Mouse (Mus musculus): ENCODE data around the gene Naaladl1. TPM values are rescaled to one million over a fixed set of nuclear protein-coding genes. Genes with fewer than 3 reads are reported as not detected.
"Not testable (repeated sequence)": the region's sequence is repeated elsewhere in the genome, so short reads cannot be mapped to it uniquely, and the experiment has no call there.

Naaladl1 gene
- total RNA-seq, 2 experiments from 2014 or later: not detected

DNA sequence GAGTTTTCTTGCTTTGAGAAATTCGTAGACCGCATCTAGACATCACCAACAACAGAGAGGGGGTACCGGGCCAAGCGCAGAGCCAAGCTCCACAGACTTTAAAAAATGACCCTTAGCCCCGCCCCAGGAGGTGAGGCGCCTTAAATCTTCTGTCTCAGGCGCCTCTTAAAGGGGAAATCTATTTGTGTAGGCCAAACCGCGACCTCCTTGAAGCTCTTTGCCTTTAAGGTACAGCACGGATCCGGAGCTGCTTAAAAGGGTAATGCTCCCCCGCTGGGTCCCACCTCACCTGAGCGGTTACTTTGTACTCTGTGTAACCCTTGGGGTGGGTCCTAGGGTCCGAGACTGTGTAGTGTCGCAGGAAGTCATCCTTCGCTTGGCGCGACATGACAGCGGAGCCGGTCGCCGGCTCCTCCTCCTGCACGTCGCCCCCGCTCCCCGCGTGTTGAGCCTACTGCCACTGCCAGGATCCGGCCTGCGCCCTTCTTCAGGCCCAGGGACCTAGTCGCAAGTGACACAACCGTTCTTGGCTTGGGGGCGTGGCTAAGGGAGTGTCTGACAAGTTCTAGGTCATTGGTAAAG is 22.3 kb downstream of the Naaladl1 start, which contains the start of gene Snx15:
Snx15 (minus strand) TSS at position 545 of the 582 bp plus-strand sequence.
- peak; percentile 95 for DNase-seq (ENCODE audit: low spot score)

GRCm38 (mm10) chr19:6130414-6131128 is 25.0 kb downstream of the Naaladl1 start:
- DNase-seq (ENCODE audit: low spot score): not testable (repeated sequence)

DNA sequence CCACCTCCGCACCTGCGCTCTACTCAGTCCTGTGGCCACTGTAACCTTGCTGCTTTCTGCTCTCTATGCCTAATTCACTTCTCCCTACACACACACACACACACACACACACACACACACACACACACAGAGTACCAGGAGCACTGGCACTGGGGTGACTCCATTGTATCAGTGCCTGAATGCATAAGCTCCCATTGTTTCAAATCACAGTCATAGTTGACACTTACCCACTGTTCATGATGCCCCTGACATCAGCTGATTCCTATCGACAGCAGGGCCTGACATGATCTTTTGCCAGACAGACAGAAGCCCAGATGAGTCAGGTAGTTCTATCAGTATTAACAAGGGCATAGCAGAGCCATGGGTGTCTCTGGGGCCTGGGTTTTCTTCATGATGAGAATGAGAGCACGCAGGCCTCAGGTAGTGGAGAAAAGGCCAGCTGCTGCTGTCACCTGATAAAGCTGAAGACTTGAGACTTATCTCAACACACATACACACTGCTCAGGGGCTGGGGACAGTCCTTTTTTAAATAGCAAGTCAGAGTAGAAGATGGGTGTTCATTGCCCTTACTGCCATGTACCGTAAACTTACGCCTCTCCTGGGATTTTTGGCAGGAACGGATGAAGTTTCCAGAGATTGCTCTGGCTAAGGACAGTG is 26.7 kb downstream of the Naaladl1 start:
- no peak for DNase-seq (ENCODE audit: low spot score)

DNA sequence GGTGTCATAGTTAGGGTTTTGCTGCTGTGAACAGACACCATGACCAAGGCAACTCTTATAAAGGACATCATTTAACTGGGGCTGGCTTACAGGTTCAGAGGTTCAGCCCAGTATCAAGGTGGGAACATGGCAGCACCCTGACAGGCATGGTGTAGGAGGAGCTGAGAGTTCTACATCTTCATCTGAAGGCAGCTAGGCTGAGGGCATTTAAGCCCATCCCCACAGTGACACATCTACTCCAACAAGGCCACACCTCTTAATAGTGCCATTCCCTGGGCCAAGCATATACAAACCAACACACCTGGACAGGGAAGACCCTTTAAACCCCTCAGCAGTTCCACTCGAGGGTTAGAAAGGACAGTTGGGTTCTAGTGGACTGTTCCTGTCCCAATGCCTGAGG is 27.6 kb downstream of the Naaladl1 start:
- DNase-seq (ENCODE audit: low spot score): not testable (repeated sequence)

DNA sequence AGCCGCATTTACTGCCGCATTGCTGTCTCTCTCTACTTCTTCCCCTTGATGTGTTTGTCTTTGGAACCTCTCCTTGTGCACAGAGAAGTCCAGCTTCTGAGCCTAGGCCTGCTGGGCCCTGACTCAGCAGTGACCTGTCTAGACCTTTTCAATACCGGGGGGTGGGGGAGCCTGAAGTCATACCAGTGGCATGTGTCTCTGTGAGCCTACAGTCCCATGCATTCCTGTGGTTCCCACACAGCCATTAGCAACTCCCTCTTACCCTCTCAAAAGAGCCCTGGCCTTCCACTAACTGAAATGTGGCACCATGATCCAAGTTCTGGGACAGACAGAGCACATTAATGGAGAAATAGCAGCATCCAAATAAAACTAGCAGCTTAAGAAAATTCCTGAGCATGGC is 30.8 kb downstream of the Naaladl1 start:
- no peak for DNase-seq (ENCODE audit: low spot score)

GRCm38 (mm10) chr19:6139701-6140100 is 34.1 kb downstream of the Naaladl1 start:
- DNase-seq (ENCODE audit: low spot score): no peak

DNA sequence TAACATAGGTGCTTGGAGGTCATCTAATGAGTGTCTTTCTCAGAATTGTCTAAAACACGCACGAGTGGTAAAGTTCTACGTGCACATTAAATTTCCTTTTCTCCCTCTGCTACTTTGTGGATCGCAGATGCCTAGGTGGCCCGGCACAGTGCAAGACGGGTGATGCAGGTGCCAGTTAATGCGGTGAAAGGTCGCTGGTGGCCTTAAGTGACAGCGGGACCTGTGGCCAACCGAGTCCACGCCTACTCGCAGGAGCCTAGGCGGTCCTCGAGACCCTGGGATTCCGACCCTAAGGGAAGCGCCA is 34.7 kb downstream of the Naaladl1 start:
- DNase-seq (ENCODE audit: low spot score): no peak

- peak; percentile 91 for DNase-seq (ENCODE audit: low spot score)
Measured at GRCm38 (mm10) chr19:6140678-6141393, 35.3 kb downstream of the Naaladl1 start, which contains the start of gene Batf2. TSS of gene Batf2 (plus strand) at chr19:6140983.

GRCm38 (mm10) chr19:6141394-6141749 is 35.8 kb downstream of the Naaladl1 start, which contains the start of gene Arl2:
TSS of gene Arl2 (minus strand) at chr19:6141548.
- DNase-seq (ENCODE audit: low spot score): peak; percentile 82

DNA sequence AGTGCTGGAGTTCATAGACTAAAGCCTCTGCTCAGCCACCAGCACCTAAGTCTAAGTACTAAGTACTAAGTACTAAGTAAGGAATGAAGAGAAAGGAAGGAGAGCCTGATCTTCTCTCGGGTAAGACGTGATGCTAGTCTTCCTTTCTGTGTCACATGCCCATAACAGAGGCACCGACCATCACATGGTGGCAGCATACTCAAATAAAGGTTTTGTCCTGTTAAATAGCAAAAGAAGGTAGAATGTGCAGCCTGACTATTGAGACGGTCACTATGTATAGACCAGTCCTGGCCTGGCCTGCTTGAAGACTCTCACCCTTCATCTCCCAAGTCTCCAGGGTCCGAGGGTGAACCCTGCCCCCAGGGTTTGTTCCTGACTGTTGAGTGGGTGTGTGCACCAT is 39.3 kb downstream of the Naaladl1 start:
- no peak for DNase-seq (ENCODE audit: low spot score)

DNA sequence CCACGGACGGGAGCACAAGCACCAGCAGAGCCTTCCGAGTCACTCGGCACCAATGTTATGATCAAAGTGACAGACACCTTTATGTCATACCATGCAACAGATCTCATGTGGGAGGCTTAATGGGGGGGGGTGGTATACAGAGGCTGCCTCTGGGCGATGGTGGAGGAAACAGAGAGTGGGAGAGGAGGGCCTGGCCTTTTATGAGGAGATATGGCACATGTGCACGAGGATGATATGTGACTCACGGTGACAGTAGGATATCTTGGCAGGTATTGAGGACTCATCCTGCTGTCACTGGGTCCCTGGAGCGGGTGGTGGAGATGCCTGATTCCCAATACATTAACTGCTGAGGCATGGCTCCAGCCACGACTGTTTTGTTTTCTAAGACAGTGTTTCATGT is 49.6 kb downstream of the Naaladl1 start:
- DNase-seq (ENCODE audit: low spot score): no peak

DNA sequence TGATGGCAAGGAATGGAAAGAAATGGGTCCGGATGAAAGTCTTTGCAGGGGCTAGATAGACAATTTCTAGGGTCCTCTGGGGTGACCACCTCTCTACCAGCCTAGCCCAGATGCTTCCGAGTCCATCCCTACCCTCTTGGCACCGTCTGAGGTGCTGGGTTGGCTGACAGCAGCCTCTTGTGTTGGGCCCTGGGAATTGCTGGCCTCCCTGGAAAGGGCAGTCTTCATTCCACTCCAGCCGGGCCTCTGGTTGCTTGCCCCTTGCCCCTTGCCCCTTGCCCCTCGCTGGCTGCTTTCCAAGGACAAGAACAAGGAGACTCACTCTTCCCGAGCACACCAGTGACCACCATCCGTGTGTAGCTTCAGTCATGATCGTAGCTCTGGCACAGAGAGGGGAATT is 50.8 kb downstream of the Naaladl1 start:
- no peak for DNase-seq (ENCODE audit: low spot score)

DNA sequence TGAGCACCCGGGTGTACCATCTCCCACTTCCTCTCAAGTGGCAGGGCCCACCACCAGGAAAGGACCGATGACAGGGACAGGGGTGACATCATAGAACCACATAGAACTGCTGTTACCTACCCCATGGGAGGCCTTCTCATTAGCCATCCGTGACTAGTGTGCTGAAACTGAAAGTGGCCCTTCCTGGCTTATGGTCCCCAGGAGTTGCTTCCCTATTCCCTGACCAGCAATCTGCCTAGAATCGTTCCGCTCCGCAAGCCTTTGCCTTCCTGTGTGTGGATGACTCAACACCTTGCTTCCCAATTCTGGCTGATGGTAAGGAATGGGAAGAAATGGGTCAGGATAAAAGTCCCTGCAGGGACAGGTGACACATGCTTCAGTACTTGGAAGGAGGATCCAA is 51.6 kb downstream of the Naaladl1 start:
- no peak for DNase-seq (ENCODE audit: low spot score)

DNA sequence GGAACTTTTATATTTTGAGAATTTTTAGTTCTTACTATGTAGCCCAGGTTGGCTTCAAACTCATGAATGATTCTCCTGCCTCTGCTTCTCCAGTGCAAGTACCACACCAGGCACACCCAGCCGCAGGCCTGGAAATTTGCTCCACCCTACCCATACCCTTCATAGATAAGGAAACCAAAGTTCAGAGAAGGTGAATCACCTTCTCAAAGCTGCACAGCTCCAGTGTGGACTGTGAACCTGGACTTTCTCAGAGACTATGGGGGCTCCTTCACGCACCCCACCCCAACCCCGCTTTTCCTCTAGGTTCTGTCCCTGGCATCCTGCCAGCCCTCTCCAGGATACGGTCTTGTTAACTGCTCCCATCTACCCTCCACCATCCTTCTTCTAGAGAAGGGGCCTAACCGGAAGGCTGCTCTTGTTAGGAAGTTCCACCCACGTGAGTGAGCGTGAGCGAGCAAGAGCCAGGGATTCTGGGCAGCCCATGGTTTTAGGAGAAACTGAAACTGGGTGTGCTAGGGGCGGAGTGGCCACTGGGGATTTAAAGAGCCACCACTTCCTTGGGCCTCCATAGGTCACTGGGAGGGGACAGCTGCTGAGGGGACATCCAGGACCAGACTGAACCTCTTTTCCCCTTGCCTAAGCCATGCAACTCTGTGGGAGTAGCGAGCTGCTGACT is 58.4 kb downstream of the Naaladl1 start:
- DNase-seq (ENCODE audit: low spot score): peak; percentile 27

Other genes with a start within 250 kb of the Naaladl1 start
- gene Frmd8, start 230.5 kb upstream of the Naaladl1 start, total RNA-seq (2021): 1 to 10 TPM; 2.9 to 3.2 TPM
- under 1 TPM; 0.59 to 0.90 TPM for gene Slc25a45, start 228.0 kb upstream of the Naaladl1 start, total RNA-seq (2021)
- under 1 TPM; 0.21 TPM for gene Tigd3, start 211.6 kb upstream of the Naaladl1 start, total RNA-seq (2021)
- 10 to 100 TPM; 76.3 to 85.1 TPM for gene Dpf2, start 192.8 kb upstream of the Naaladl1 start, total RNA-seq (2021)
- 10 to 100 TPM in 1 of 2 experiments, 1 to 10 TPM in 1; 8.9 to 11.2 TPM for gene Cdc42ep2, start 181.0 kb upstream of the Naaladl1 start, total RNA-seq (2021)
- 1 to 10 TPM; 6.2 to 8.7 TPM for gene Pola2, start 141.6 kb upstream of the Naaladl1 start, total RNA-seq (2021)
- not detected for gene Slc22a20, start 119.6 kb upstream of the Naaladl1 start, total RNA-seq (2021)
- 10 to 100 TPM; 89.8 to 91.1 TPM for gene Capn1, start 89.9 kb upstream of the Naaladl1 start, total RNA-seq (2021)
- gene Syvn1, start 59.2 kb upstream of the Naaladl1 start, total RNA-seq (2021): 10 to 100 TPM; 18.4 to 20.5 TPM
- 10 to 100 TPM; 27.5 to 29.3 TPM for gene Mrpl49, start 48.0 kb upstream of the Naaladl1 start, total RNA-seq (2021)
- 100 to 1,000 TPM; 425 to 500 TPM for gene Fau, start 47.9 kb upstream of the Naaladl1 start, total RNA-seq (2021)
- gene Znhit2, start 44.6 kb upstream of the Naaladl1 start, total RNA-seq (2021): 10 to 100 TPM in 1 of 2 experiments, 1 to 10 TPM in 1; 9.5 to 10.2 TPM
- 1 to 10 TPM; 5.9 to 6.2 TPM for gene Tm7sf2, start 37.4 kb upstream of the Naaladl1 start, total RNA-seq (2021)
- gene Vps51, start 28.6 kb upstream of the Naaladl1 start, total RNA-seq (2021): 10 to 100 TPM; 17.5 to 23.8 TPM
- gene Tmem262, start 25.7 kb upstream of the Naaladl1 start, total RNA-seq (2021): not detected
- gene Gm28374, start 23.5 kb upstream of the Naaladl1 start, total RNA-seq (2021): not detected
- gene Zfpl1, start 20.8 kb upstream of the Naaladl1 start, total RNA-seq (2021): 10 to 100 TPM; 13.5 to 14.8 TPM
- not detected for gene Cdca5, start 20.8 kb upstream of the Naaladl1 start, total RNA-seq (2021)
- not detected for gene AC131692.1, start 11.4 kb upstream of the Naaladl1 start, total RNA-seq (2021)
- gene Sac3d1, start 12.9 kb downstream of the Naaladl1 start, total RNA-seq (2021): 1 to 10 TPM; 8.6 to 9.7 TPM
- 10 to 100 TPM in 1 of 2 experiments, 1 to 10 TPM in 1; 9.7 to 10.9 TPM for gene Snx15, start 22.5 kb downstream of the Naaladl1 start, total RNA-seq (2021)
- under 1 TPM; 0.37 to 0.43 TPM for gene Batf2, start 35.2 kb downstream of the Naaladl1 start, total RNA-seq (2021)
- gene Arl2, start 35.8 kb downstream of the Naaladl1 start, total RNA-seq (2021): 10 to 100 TPM; 73.7 to 73.9 TPM
- gene Majin, start 78.6 kb downstream of the Naaladl1 start, total RNA-seq (2021): not detected
- gene Gpha2, start 120.6 kb downstream of the Naaladl1 start, total RNA-seq (2021): not detected
- 10 to 100 TPM; 34.9 to 38.2 TPM for gene Ppp2r5b, start 130.1 kb downstream of the Naaladl1 start, total RNA-seq (2021)
- 10 to 100 TPM; 16.7 to 20.0 TPM for gene Atg2a, start 135.9 kb downstream of the Naaladl1 start, total RNA-seq (2021)
- gene Ehd1, start 170.9 kb downstream of the Naaladl1 start, total RNA-seq (2021): 10 to 100 TPM; 30.2 to 40.3 TPM
- gene Cdc42bpg, start 200.7 kb downstream of the Naaladl1 start, total RNA-seq (2021): 1 to 10 TPM; 6.4 to 8.8 TPM
- 1 to 10 TPM; 6.2 to 6.9 TPM for gene Men1, start 229.2 kb downstream of the Naaladl1 start, total RNA-seq (2021)
- 1 to 10 TPM; 7.4 to 8.3 TPM for gene Map4k2, start 235.4 kb downstream of the Naaladl1 start, total RNA-seq (2021)